Mouse (Mus musculus) cerebellum, adult 11 months (tissue): Measurements from ENCODE around the gene Rtl6.

Source experiments
- DNase-seq: peaks from one replicate; pipeline ENCODE4 v3.0.0; 2022

The Rtl6 gene

GRCm38 (mm10) chr15:84536611-84537010 is 21.0 kb downstream of the Rtl6 start:
- DNase-seq, result no peak

GRCm38 (mm10) chr15:84535953-84536352 is 21.7 kb downstream of the Rtl6 start:
- DNase-seq, result no peak

DNA sequence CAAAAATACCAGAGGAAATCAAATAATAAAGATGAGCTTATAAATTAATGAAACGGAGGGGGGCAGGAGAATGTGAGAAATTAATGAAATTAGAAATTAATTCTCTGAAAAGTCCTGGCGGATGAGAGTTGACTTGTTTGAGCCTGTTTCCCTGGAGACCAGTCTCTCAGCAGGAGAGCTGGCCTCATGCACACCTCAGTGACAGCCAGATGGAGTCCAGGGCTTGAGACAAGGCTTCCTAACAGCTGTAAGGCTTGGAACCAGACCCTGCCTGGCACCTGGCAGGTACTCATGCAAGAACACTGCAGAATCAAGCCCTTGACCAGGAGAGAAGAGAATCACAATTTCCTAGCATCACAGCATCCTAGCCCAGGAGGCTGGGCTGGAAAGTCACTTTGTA is 25.4 kb downstream of the Rtl6 start:
- no peak for DNase-seq

DNA sequence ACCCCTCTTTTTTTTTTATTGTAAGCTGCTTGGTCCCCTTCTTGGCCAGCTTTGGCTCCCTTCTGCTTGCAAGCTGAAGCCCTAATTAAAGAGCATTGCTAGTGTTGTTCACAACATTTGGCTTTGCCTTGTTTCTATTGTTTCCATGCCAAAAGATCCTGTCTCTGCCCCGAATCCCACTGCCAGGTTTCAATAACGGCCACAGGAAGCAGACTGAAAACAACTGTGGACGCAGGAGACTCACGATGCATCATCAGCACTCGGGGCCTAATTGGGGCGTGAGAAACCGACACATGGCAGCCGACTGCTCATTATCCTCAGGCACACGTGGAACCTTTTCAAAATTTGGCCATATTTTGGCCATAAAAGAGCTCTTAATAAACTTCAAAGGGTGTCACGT is 26.1 kb downstream of the Rtl6 start:
- no peak for DNase-seq

GRCm38 (mm10) chr15:84526921-84527320 is 30.7 kb downstream of the Rtl6 start:
- no peak for DNase-seq

DNA sequence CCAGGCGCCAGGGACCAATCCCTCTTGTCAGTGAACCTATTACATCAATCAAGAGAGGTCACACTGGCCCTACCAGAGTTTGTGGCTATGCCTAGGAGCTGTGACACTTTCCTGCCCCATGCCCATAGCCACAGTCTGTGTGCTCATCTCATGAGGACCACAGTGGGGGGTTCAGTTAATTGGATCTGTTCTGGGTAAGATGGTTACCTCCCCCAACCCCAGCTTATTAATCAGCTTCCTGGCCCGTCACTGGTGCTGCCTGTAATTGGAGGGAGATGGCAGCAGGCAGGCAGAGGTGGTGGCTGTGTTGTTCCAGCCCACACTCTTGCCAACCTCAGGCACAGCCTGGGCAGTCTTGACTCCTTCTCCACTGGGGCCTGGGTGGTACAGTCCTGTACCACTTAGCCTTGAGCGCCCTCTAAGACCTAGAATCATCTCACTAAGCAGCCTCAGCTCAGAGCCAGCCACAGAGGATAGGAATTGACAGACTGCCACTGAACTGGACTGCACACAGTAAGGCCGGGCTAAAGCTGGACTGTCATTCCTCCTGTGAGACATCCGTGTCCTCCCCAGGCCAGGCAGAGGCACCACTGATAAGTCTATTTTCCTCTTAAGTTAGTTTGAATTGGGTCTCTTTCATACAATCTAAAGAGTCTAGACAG is 32.3 kb downstream of the Rtl6 start:
- no peak for DNase-seq

- DNase-seq, result no peak
Measured at GRCm38 (mm10) chr15:84522953-84523689, 34.5 kb downstream of the Rtl6 start.

- no peak for DNase-seq
Measured at GRCm38 (mm10) chr15:84521486-84521885, 36.1 kb downstream of the Rtl6 start.

DNA sequence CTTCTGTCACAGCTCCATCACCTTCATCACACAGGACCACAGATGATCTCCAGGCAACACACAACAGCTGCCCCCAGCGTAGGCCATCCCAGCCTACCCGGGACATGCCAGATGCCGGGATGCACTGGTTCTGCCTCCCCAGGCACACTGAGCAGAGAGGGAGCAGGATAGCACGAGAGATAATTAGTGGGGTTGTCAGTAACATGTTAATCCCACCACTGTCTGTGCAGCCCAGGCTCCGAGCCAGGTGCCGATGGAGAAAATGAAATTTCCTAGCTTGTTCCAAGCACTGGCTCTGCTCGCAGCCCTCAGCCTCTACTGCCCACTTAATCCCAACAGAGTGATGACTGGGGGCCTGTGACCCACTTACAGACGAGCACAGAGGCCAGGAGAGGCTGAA is 39.1 kb downstream of the Rtl6 start:
- DNase-seq, result no peak

DNA sequence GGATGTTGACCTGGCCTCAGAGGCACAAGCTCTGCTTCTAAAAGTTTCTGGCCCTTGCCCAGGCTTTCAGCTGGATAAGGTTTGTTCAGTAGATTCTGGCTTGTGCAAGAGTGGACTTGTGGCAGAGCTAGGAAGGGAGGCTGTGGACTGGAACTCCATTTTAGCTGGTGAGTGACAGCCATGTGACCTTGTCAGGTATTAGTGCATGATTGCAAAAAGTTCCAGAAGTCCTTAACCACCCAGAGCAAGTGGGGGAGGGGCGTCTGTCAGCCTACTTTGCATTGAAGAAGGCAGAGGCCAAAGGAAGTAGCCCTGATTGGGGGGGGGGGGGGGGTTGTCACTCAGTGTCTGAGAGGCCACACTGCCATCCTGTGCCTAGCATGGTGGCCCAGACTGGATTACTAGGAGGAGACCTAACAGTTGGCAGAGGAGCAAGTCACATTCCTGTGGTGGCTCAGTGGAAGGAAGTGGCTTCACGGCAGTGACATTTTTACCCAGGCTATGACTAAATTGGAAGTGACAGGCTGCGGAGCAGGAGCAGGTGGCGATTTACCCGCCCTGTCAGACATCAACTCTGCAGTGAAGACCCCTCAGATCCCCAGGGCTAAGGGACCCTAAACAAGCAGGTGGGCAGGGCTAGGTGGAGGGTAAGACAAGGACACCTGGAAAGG is 44.9 kb downstream of the Rtl6 start:
- no peak for DNase-seq

DNA sequence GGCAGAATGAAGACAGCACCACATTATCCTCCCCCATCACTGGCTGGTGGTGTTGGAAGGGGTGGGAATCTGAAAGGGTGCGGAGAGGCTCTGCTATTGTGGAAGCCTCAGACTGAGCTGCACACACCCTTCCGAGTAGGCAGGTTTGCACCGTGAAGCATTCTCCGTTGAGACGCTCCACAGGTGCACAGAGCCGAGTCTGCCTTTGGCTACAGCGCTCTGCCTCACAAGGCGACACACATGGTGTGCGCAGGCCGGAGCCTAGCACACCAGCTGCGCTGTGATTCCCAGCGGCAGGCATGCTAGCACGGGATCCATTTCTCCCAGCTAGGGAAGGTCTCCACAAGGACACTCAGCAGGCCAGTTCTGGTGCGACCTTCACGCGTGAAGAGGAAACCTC is 47.6 kb downstream of the Rtl6 start:
- DNase-seq, result no peak

DNA sequence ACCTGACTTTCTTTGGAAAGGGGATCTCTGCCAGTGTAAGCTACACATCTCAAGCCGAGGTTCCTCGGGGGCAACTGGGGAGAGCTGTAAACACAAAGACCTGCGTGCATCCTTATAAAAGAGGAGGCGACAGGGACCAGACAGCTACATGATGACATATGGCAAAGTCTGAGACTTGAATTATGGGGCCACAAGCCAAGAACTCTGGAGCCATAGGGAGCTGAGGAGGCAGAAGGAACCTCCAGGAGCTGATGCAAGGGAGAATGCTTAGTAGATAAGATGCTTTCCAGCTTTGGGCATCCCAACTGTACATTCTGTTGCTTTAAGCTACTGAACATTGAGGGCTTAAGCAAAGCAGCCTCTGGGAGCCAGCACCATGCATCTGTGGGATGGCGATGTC is 48.5 kb downstream of the Rtl6 start:
- DNase-seq, result no peak

DNA sequence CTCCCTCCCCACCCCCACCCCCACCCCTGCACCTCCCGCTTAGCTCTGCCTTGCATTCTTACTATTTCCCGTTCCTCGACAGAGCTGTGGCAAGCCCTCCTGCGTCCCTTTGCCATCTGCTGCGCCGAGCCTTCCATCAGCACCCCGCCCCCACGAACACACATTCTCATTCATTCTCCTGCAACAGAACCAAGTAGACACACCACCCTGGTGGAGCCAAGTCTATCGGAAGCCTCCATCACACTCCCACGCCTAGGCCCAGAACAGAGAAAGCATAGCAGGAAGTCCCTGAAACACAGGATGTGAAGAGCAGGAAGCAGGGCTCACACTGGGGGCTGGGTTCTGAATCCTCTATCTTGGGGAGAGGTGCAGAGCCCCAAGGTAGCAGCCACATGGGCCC is 51.6 kb downstream of the Rtl6 start:
- no peak for DNase-seq

DNA sequence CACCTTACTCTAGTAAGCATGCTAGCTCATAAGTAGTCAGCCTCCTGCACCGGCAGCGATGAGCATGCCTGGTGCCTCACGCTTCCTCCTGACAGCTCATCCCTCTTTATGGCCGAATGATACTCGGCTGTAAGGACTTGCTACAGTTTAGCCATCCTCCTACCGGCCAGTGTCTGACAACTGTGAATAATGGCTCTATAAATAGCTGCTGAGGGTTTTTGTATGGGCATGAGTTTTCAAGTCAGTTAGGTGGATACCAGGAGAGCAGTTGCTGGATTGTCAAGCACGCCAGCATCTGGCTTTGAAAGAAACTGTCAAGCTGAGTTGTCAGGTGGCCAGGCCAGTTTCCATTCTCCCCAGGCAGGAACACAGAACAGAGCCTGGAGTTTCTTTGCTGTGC is 52.7 kb downstream of the Rtl6 start:
- DNase-seq, result no peak
